Mouse (Mus musculus) adrenal gland, postnatal 36 days (tissue): Measurements from ENCODE around the gene Mfge8. TPM values are rescaled to one million over a fixed set of nuclear protein-coding genes. Genes with fewer than 3 reads are reported as not detected.

Experiments used
- DNase-seq, 2 experiments: peaks; one replicate each; pipeline ENCODE4 v3.0.0; 2021; ENCODE audit warnings: mixed read lengths in 1 of 2
- long read RNA-seq, 2 experiments: library from polyadenylated mRNA; stranded (forward); transcript quantifications; one replicate each; pipeline ENCODE4 v2.0.0; 2021; ENCODE audit warnings: borderline sequencing depth in 2 of 2
- total RNA-seq, 2 experiments: library from RNA; stranded (reverse); gene quantifications; 2 replicates each; pipeline ENCODE4 v1.2.3; 2021

Mfge8 gene
- 100 to 1,000 TPM; 283 to 302 TPM for total RNA-seq
- long read RNA-seq, experiment 1, transcript Mfge8-209 (6 exons, 2,330 nt) = minor isoform, 6 of 462 reads
- long read RNA-seq, experiment 1, transcript Mfge8-202 (9 exons, 2,008 nt) = major isoform, 369 of 462 reads
- long read RNA-seq, experiment 1, transcript Mfge8-201 (10 exons, 2,125 nt) = minor isoform, 46 of 462 reads
- long read RNA-seq, experiment 1, partial matches to known transcripts = 15 of 462 reads
- long read RNA-seq, experiment 1, other reads (novel, unspliced or antisense) = 25 of 462 reads
- long read RNA-seq, experiment 2, transcript Mfge8-202 (9 exons, 2,008 nt) = major isoform, 165 of 206 reads
- long read RNA-seq, experiment 2, transcript Mfge8-201 (10 exons, 2,125 nt) = minor isoform, 13 of 206 reads
- long read RNA-seq, experiment 2, partial matches to known transcripts = 11 of 206 reads
- long read RNA-seq, experiment 2, other reads (novel, unspliced or antisense) = 14 of 206 reads

- peak; percentile 93 to 95 for DNase-seq
Observed at GRCm38 (mm10) chr7:79148711-79149266, at the start of gene Mfge8. Gene Mfge8, minus strand, starts transcription at chr7:79149060.

DNA sequence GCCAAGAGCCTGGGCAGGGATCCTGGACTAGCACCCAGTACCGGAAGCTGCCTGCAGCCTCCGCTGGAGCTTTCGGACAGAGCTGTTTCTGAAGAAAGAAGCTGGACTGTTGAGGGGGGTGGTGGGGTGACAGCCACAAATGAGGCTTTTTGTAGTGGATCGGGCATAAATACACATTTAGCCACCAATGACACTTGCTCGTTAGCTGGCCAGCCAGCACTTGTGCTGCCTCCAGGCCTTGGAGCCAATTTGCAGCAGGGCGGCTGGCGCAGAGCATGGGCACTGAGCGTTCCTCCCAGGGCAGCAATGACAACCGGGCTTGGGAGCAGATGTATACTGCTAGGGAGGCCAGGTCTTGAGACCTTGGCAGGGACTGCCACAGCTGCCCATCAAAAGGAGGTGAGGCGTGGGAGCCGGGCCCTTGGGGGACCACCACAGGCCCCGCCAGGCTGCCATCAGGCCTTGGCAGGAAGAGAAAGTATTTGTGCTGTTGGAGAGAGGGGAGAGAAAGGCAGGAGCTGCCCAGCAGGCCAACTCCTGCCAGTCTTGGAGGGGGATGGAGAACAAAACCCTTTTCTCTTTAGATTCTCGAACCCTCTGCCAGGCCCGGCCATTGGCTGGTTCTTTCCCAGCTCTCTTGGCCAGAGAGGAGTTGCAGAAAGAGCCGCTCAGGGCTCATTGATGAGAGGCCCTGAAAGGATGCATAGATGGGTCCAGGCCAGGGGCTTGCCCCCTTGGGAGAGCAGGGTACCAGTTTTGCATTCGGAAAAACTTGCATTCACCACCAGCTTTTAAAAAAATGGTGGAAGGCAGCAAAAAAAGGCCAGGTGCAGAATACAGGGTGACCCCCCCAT is 45.9 kb upstream of the Mfge8 start:
- peak in 1 of 2 experiments; percentile 37 for DNase-seq

GRCm38 (mm10) chr7:79193936-79194335 is 45.1 kb upstream of the Mfge8 start:
- no peak for DNase-seq

GRCm38 (mm10) chr7:79191501-79191900 is 42.6 kb upstream of the Mfge8 start:
- DNase-seq = no peak

DNA sequence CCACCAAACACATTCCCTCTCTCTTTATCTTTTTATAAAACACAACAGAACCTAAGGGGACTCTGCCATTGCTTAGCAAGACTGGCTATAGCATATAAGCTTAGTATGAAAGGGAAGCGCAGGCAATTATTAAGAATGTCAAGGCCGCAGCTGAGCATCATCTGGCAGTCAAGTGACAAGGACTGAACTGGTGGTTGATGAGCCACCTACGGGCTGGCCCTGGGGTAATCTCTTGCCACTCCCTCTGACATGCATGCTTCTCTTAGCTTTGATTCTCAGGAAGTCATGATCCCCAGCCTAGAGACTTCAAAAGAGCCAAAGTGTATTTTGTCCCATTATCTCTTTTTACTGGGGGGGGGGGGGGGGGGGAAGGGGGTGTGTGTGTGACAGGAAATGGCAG is 41.7 kb upstream of the Mfge8 start:
- DNase-seq = peak; percentile 72 to 73

- no peak for DNase-seq
Observed at GRCm38 (mm10) chr7:79189211-79189610, 40.4 kb upstream of the Mfge8 start.

DNA sequence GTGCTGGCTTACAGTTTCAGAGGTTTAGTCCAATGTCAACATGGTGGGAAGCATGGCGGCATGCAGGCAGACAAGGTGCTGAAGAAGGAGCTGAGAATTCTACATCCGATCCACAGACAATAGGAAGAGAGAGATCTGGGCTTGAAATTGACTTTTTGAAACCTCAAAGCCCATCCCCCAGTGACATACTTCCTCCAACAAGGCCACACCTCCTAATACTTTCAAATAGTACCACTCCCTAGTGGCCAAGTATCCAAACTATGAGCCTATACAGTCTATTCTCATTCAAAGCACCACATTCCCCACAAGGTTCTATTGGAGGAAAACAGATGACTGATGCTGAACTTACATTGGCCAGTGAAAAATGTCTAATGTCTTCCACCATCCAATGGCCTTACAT is 38.7 kb upstream of the Mfge8 start:
- no peak for DNase-seq

DNA sequence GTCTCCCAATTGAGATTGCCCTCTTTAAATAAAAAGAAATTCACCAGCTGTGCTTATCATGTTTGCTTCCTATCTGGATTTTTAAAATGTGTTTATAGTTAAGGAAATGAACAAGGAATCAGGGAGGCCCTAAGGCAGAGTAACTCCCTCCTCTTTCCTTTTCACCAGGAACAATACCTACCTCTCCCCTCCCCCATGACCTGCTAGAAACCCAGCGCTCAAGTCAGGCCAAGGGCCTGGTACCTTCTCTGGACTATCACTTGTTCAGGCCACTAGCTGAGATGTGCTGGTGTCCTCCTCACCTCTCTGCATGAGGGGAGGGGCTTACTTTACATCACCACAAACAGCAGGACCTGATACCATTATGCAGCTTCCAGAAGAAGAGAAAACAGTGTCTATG is 34.6 kb upstream of the Mfge8 start:
- no peak for DNase-seq

- DNase-seq = no peak
Observed at GRCm38 (mm10) chr7:79173800-79174199, 24.9 kb upstream of the Mfge8 start.

GRCm38 (mm10) chr7:79171782-79172181 is 22.9 kb upstream of the Mfge8 start:
- DNase-seq = no peak

DNA sequence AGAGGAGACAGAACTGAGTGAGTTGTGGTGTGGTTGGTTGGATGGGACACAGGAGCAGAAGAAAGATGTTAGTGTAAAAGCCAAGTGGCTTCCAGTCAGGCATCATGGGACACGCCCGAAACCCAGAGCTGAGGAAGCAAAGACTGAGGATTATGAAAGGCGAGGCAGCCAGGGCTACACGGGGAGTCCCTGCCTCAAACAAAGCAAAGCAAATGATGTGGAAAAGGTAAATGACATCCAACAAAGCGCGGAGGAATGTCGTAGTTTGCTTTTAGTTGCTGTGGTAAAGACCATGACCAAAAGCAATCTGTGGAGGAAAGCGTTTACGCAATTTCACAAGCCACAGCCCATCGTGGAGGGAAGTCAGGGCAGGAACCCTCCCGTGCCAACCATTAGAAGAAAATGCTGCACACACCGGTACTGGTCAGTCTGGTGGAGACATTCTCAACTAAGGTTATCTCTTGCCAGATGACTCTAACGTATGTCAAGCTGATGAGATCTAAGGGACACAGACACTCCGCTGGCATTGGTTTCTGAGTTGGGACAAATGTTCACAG is 18.2 kb upstream of the Mfge8 start:
- no peak for DNase-seq

- no peak for DNase-seq
Observed at GRCm38 (mm10) chr7:79159406-79159805, 10.5 kb upstream of the Mfge8 start.

DNA sequence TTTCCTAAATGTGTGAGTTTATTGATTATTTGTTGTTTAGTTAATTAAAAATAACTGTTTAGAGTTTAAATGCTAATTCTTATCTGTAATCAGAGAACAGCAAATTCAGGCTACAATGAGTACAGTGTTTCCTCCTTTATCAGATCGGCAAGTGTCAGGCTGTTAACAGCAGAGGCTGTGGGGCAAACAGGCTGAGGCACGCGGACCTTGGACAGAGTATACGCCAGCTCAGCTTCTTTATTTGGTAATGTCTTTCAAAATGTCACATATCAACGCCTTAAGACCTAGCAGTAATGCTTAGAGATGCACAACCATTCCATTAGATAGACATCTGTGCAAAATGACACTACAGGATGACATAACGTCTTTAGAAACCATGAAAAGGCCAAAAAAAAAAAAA is 662 bp upstream of the Mfge8 start:
- DNase-seq = no peak

DNA sequence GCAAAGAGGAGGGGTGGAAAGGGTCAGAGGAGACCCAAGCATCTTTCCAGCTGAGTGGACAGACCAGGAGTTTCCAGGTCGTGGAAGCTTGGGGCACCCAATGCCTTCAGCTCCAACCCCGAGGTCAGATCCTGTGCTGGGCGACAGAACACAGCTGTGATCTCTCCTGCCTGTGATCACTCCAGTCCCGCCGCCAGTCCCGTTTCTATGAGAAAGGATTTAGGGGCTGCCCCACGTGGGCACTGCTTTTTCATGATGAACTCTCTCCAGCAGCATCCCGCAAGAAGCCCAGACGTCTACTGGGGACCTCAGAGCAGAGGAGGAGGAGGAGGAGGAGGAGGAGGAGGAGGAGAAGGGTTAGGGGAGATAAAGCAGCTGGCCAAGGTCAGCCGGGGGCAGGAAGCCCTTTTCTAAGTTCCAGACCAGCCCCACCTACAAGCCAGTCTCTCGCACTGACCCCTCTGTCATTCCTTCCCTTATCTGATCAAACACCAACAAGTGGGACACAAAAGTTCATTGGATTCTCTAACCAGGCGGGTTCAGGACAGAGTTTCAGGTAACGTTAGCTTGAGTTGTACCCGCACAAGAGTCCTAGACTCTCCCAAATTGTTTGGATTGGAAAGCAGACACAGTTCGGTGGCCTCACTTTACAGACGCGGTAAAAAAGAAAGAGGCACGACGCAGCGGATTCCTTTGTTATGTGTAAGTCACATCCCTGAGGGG is 768 bp downstream of the Mfge8 start:
- peak; percentile 22 to 29 for DNase-seq

GRCm38 (mm10) chr7:79147011-79147837 is 1.6 kb downstream of the Mfge8 start:
- peak in 1 of 2 experiments; percentile 27 for DNase-seq

DNA sequence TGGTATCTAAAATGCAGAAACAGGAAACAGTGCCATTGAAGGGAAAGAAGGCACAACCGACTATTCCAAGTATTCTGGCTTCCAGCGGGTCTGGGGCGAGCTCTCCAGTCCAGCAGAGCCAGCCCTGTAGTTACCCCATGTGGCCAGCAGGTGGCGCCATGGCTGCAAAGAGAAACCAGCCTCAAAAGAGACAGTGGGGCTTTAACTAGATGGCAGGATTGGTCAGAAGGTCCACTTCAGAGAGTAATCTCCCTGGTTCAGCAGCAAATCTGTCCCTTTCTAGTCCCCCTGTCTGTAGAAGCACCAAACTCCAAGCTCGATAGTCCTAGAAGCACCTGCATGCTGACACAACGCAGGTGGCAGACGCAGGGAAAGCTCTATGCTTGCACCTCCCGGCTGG is 8.0 kb downstream of the Mfge8 start:
- DNase-seq = peak; percentile 85 to 88

DNA sequence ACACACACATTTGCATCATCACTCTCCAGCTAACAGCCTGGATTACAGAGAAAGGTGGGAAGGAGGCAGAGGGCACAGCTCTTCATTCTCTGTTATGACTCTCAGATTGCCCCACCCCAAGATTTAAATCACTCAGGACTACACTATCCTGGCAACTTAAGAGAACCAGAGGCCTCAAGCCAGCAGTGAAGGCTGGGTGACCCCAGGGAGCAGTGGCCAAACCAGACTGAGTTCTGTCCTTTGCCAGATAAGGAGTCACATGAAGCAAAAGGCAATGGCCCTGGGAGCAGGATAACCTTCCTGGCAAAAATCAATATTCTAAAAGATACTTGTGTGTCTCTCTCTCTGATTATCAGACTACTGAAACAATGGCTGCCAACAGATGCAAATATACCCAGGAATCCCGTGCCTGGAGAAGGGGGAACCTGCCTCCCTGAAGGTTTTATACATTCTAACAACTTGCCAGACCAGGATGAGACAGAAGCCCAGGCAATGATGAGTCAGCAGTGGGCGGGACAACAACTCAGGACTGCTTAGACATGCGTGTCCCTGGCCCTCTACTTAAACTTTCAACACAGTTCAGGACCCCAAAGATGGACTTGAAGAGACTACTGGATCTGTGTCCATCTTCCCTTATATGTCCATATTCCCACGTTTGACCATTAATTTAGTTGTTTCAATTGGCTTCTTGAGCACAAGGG is 8.8 kb downstream of the Mfge8 start:
- DNase-seq = peak; percentile 52 to 55

- no peak for DNase-seq
Observed at GRCm38 (mm10) chr7:79139328-79139824, 9.5 kb downstream of the Mfge8 start.

DNA sequence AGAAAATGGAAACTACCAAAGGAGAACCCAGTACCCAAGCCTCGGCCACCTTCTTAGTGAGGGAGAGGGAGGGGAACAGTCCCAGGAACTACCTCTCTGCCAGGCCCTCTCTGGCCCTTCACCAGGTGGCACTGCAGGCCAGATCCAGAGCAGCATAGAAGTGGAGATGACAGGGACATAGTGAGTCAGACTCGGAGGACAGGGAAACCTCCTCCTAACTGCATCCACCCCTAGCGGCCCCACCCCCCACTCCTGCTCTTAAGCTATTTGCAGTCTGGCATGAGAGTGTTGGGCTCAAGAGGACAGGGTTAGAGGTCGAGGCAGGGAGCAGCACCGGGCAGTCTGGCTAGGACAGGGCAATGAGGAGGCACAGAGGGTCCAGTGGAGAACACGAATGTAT is 15.5 kb downstream of the Mfge8 start:
- no peak for DNase-seq
